Mouse (Mus musculus) C2C12 (cell line): ENCODE results near the gene Kcnk10.

ENCODE experiments used
- CEBPB ChIP-seq: IDR thresholded peaks from one replicate; pipeline ENCODE4 v1.6.1; 2011; ENCODE audit warnings: low read depth, mild to moderate bottlenecking, control low read depth, moderate library complexity
- CTCF ChIP-seq: IDR thresholded peaks from one replicate; pipeline ENCODE4 v1.5.1; 2011; ENCODE audit not compliant: control insufficient read depth, insufficient read depth, insufficient read length
- MYOD1 ChIP-seq: IDR thresholded peaks from one replicate; pipeline ENCODE4 v1.6.1; 2011; ENCODE audit warnings: low read depth; ENCODE audit not compliant: control insufficient read depth, insufficient read length
- USF1 ChIP-seq: IDR thresholded peaks from one replicate; pipeline ENCODE4 v1.6.1; 2011; ENCODE audit warnings: low read depth, mild to moderate bottlenecking, control low read depth, moderate library complexity

- TF ChIP-seq CTCF: no peak
- TF ChIP-seq USF1: no peak
- TF ChIP-seq CEBPB: no peak
- no peak for TF ChIP-seq MYOD1
Observed at GRCm38 (mm10) chr12:98548141-98548540, 30.0 kb downstream of the Kcnk10 start.
